Mouse (Mus musculus) thymus, adult 2 months (tissue): ENCODE results near the gene Senp2.

Experiments used
- CTCF ChIP-seq: fragments of 200-500 bp; IDR thresholded peaks from 2 replicates; pipeline ENCODE4 v1.5.1; 2012; ENCODE audit warnings: mild to moderate bottlenecking, control low read depth, low read length, moderate library complexity, borderline replicate concordance; ENCODE audit not compliant: control insufficient read depth, poor library complexity, insufficient read depth; ENCODE audit errors: extremely low read depth
- POLR2A ChIP-seq: fragments of 200-500 bp; IDR thresholded peaks from 2 replicates; pipeline ENCODE4 v1.6.1; 2012; ENCODE audit warnings: mild to moderate bottlenecking, low read length, control low read depth, moderate library complexity; ENCODE audit not compliant: control insufficient read depth, poor library complexity, insufficient read depth; ENCODE audit errors: extremely low read depth

- no peak for TF ChIP-seq CTCF
- no peak for TF ChIP-seq POLR2A
Observed at GRCm38 (mm10) chr16:22057498-22057897, 48.2 kb downstream of the Senp2 start.
